Mouse (Mus musculus) cerebellum, postnatal 4 days (tissue): ENCODE results near the gene Ier2.
"Not testable (repeated sequence)": the region's sequence is repeated elsewhere in the genome, so short reads cannot be mapped to it uniquely, and the experiment has no call there.

Source experiments
- DNase-seq, 2 experiments: peaks; one replicate each; pipeline ENCODE4 v3.0.0; 2022; ENCODE audit warnings: low spot score in 2 of 2, mixed read lengths in 1 of 2

Gene Ier2

GRCm38 (mm10) chr8:84698288-84698687 lies 35.6 kb upstream of the Ier2 start:
- DNase-seq = no peak

- peak in 1 of 2 experiments; percentile 68 for DNase-seq
Measured at GRCm38 (mm10) chr8:84697166-84698130, 34.8 kb upstream of the Ier2 start.

- no peak for DNase-seq
Measured at GRCm38 (mm10) chr8:84695140-84695539, 32.5 kb upstream of the Ier2 start.

- no peak for DNase-seq
Measured at GRCm38 (mm10) chr8:84693332-84693731, 30.7 kb upstream of the Ier2 start.

- peak; percentile 78 to 87 for DNase-seq
Measured at GRCm38 (mm10) chr8:84689091-84689915, 26.7 kb upstream of the Ier2 start.

- DNase-seq = peak; percentile 65 to 84
Measured at GRCm38 (mm10) chr8:84687705-84688100, 25.1 kb upstream of the Ier2 start, which contains the start of gene Nacc1. TSS of gene Nacc1 (minus strand) at chr8:84687862.

- DNase-seq = no peak
Measured at GRCm38 (mm10) chr8:84687003-84687704, 24.5 kb upstream of the Ier2 start.

- no peak for DNase-seq
Measured at GRCm38 (mm10) chr8:84686191-84687002, 23.7 kb upstream of the Ier2 start, which contains the start of gene Trmt1. TSS of gene Trmt1 (plus strand) at chr8:84686307.

GRCm38 (mm10) chr8:84684537-84684936 lies 21.9 kb upstream of the Ier2 start:
- no peak for DNase-seq

GRCm38 (mm10) chr8:84682257-84682656 lies 19.6 kb upstream of the Ier2 start:
- no peak for DNase-seq

- no peak for DNase-seq
Measured at GRCm38 (mm10) chr8:84681476-84681875, 18.8 kb upstream of the Ier2 start.

GRCm38 (mm10) chr8:84677305-84677704 lies 14.7 kb upstream of the Ier2 start:
- no peak for DNase-seq

- DNase-seq = not testable (repeated sequence)
Measured at GRCm38 (mm10) chr8:84670295-84671006, 7.8 kb upstream of the Ier2 start.

GRCm38 (mm10) chr8:84668731-84669485 lies 6.3 kb upstream of the Ier2 start:
- no peak for DNase-seq

- no peak for DNase-seq
Measured at GRCm38 (mm10) chr8:84668081-84668480, 5.4 kb upstream of the Ier2 start.

- DNase-seq = no peak
Measured at GRCm38 (mm10) chr8:84665385-84665893, 2.8 kb upstream of the Ier2 start.

- DNase-seq = peak; percentile 62 to 81
Measured at GRCm38 (mm10) chr8:84664566-84665384, 2.1 kb upstream of the Ier2 start.
